Mouse (Mus musculus): ENCODE data around the gene Gltpd2.

GRCm38 (mm10) chr11:70526211-70526610 is 7.2 kb downstream of the Gltpd2 start:
- TF ChIP-seq CTCF (IDR thresholded peaks at IDR 0.05; ENCODE audit: borderline replicate concordance, extremely low read depth, insufficient read depth, insufficient read length) (no peak), POLR2A (IDR thresholded peaks at IDR 0.05; ENCODE audit: borderline replicate concordance, extremely low read depth, insufficient read depth, insufficient read length, poor library complexity, severe bottlenecking) (no peak)

Data from brain, embryonic 14.5 days (tissue).